Mouse (Mus musculus) right cerebral cortex, postnatal 4 days (tissue): ENCODE data around the gene Olfr649.

Source experiments
- DNase-seq: peaks from one replicate; pipeline ENCODE4 v3.0.0-alpha.2; 2022

The Olfr649 gene

GRCm38 (mm10) chr7:104195885-104196284 is at the start of gene Olfr649:
Olfr649 (minus strand) TSS chr7:104195985.
- DNase-seq: no peak

GRCm38 (mm10) chr7:104244287-104245181 is 48.7 kb upstream of the Olfr649 start, which contains the start of gene Trim34a:
Trim34a (plus strand) TSS chr7:104244457.
- no peak for DNase-seq

- DNase-seq: no peak
Measured at GRCm38 (mm10) chr7:104243616-104244015, 47.8 kb upstream of the Olfr649 start.

GRCm38 (mm10) chr7:104240857-104241256 is 45.1 kb upstream of the Olfr649 start:
- no peak for DNase-seq

GRCm38 (mm10) chr7:104231203-104231602 is 35.4 kb upstream of the Olfr649 start:
- DNase-seq: peak; percentile 6

- DNase-seq: peak; percentile 26
Measured at GRCm38 (mm10) chr7:104218701-104219569, 23.1 kb upstream of the Olfr649 start, which contains the start of gene Trim6. Trim6 (plus strand) TSS chr7:104218793.

- DNase-seq: no peak
Measured at GRCm38 (mm10) chr7:104217881-104218280, 22.1 kb upstream of the Olfr649 start.

GRCm38 (mm10) chr7:104216011-104216535 is 20.3 kb upstream of the Olfr649 start:
- no peak for DNase-seq

- no peak for DNase-seq
Measured at GRCm38 (mm10) chr7:104206197-104206596, 10.4 kb upstream of the Olfr649 start.

- peak; percentile 32 for DNase-seq
Measured at GRCm38 (mm10) chr7:104199822-104200221, 4.0 kb upstream of the Olfr649 start.

- DNase-seq: no peak
Measured at GRCm38 (mm10) chr7:104191275-104191674, 4.5 kb downstream of the Olfr649 start.

- DNase-seq: no peak
Measured at GRCm38 (mm10) chr7:104183292-104183691, 12.5 kb downstream of the Olfr649 start, which contains the start of gene Olfr648. Olfr648 (minus strand) TSS chr7:104183392.

GRCm38 (mm10) chr7:104179074-104179473 is 16.7 kb downstream of the Olfr649 start:
- DNase-seq: no peak

- no peak for DNase-seq
Measured at GRCm38 (mm10) chr7:104178422-104179054, 17.2 kb downstream of the Olfr649 start.

- DNase-seq: no peak
Measured at GRCm38 (mm10) chr7:104175085-104175484, 20.7 kb downstream of the Olfr649 start.

GRCm38 (mm10) chr7:104169634-104170204 is 26.1 kb downstream of the Olfr649 start:
- DNase-seq: no peak

GRCm38 (mm10) chr7:104167105-104167504 is 28.7 kb downstream of the Olfr649 start:
- no peak for DNase-seq

- DNase-seq: no peak
Measured at GRCm38 (mm10) chr7:104150456-104150855, 45.3 kb downstream of the Olfr649 start, which contains the start of gene Ubqlnl. Ubqlnl (minus strand) TSS chr7:104150556.

- no peak for DNase-seq
Measured at GRCm38 (mm10) chr7:104143179-104143578, 52.6 kb downstream of the Olfr649 start, which contains the start of gene Ubqln3. Ubqln3 (minus strand) TSS chr7:104143279.
